Mouse (Mus musculus): ENCODE results near the gene Prpf6. TPM values are rescaled to one million over a fixed set of nuclear protein-coding genes. Genes with fewer than 3 reads are reported as not detected.

Gene Prpf6
- polyA plus RNA-seq, 1 experiment: 44.2 TPM

- peaks cover 2% of the 10 kb centered on the region; the same call in 1 of the 2 replicates for H3K27me3 ChIP-seq (ENCODE audit: control insufficient read depth, insufficient read depth, low read length)
- WGBS: under 1% methylated on average over 41 of the region's 41 CpGs
Measured at GRCm38 (mm10) chr2:181670913-181671311, 79.2 kb downstream of the Prpf6 start.

DNA sequence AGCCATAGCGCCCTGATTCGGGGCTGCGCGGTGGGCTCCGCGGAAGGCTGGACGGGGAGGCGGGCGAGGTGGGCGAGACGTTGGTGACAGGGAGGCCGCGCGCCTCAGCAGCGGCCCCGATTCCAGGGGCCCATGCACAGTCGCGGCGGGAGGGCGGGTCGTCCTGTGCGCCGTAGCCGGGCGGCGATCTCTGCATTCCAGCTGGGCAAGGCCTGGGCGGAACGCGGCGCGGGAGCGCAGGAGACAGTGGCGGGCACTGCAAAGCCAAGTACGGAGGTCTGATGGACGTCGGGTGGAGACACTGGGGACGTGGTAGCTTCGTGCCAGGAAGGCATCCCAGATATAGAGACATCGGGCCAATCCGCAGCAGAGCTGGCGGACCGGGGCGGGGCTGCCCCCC lies 79.7 kb downstream of the Prpf6 start, which contains the start of gene Sox18:
Sox18 (minus strand) TSS at position 315 of the 400 bp plus-strand sequence.
- Histone ChIP-seq H3K27ac (ENCODE audit: insufficient read depth, low read length) (no peak within 1 kb of the TSS), H3K4me3 (replicated peaks; ENCODE audit: insufficient read depth, low read depth, low read length) (no peak within 1 kb of the TSS), H3K27me3 (ENCODE audit: control insufficient read depth, insufficient read depth, low read length) (peaks cover 2% of the 10 kb centered on the region; the same call in 1 of the 2 replicates), H3K4me1 (ENCODE audit: control insufficient read depth, insufficient read depth, low read length) (0 out of 2 replicates have a peak, but pooled peaks cover 7% of the 10 kb centered on the region)
- DNase-seq: no peak
- WGBS: under 1% methylated on average over 43 of the region's 43 CpGs
- TF ChIP-seq CTCF (IDR thresholded peaks at IDR 0.05; ENCODE audit: borderline replicate concordance, insufficient read depth, low read depth, low read length) (no peak), POLR2A (IDR thresholded peaks at IDR 0.05; ENCODE audit: borderline replicate concordance, insufficient read depth, low read length) (no peak)

More at GRCm38 (mm10) chr2:181670913-181671311, 79.2 kb downstream of the Prpf6 start:
- TF ChIP-seq CTCF (IDR thresholded peaks at IDR 0.05; ENCODE audit: borderline replicate concordance, insufficient read depth, low read depth, low read length): no peak
- TF ChIP-seq POLR2A (IDR thresholded peaks at IDR 0.05; ENCODE audit: borderline replicate concordance, insufficient read depth, low read length): no peak
- Histone ChIP-seq H3K4me3 (replicated peaks; ENCODE audit: insufficient read depth, low read depth, low read length) (no peak overlapping the region), H3K4me1 (ENCODE audit: control insufficient read depth, insufficient read depth, low read length) (0 out of 2 replicates have a peak, but pooled peaks cover 7% of the 10 kb centered on the region), H3K27ac (ENCODE audit: insufficient read depth, low read length) (no peak overlapping the region)
- DNase-seq: no peak

DNA sequence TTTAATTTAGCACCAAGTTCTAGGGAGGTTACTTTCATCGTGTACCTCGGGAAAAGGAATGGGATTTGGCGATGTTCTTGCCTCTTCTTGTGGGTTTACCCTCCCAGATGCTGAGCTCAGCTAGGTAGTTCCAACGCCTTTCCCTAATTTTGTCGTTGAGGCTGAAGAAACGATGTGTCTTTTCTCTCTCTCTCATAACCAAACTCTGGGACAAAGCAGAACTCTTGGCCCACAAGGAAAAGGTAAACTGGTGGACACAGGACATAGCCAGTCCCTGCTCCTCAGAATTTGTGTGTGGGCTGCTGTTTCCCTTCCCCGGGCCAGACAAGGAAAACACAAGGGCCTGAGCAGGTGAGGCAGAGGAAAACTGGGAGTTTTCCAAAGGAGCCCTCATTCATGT lies 80.3 kb downstream of the Prpf6 start:
- Histone ChIP-seq H3K27ac (ENCODE audit: insufficient read depth, low read length) (no peak overlapping the region), H3K27me3 (ENCODE audit: control insufficient read depth, insufficient read depth, low read length) (peaks cover 2% of the 10 kb centered on the region; the same call in 1 of the 2 replicates), H3K4me1 (ENCODE audit: control insufficient read depth, insufficient read depth, low read length) (0 out of 2 replicates have a peak, but pooled peaks cover 7% of the 10 kb centered on the region), H3K4me3 (replicated peaks; ENCODE audit: insufficient read depth, low read depth, low read length) (no peak overlapping the region)
- no peak for TF ChIP-seq CTCF (IDR thresholded peaks at IDR 0.05; ENCODE audit: borderline replicate concordance, insufficient read depth, low read depth, low read length)
- no peak for TF ChIP-seq POLR2A (IDR thresholded peaks at IDR 0.05; ENCODE audit: borderline replicate concordance, insufficient read depth, low read length)
- DNase-seq: no peak
- WGBS: 54% methylated on average over 7 of the region's 7 CpGs

- 29% methylated on average over 1 of the region's 1 CpGs for WGBS
- TF ChIP-seq CTCF (IDR thresholded peaks at IDR 0.05; ENCODE audit: borderline replicate concordance, insufficient read depth, low read depth, low read length) (no peak), POLR2A (IDR thresholded peaks at IDR 0.05; ENCODE audit: borderline replicate concordance, insufficient read depth, low read length) (no peak)
- H3K4me1 ChIP-seq (ENCODE audit: control insufficient read depth, insufficient read depth, low read length): 0 out of 2 replicates have a peak, but pooled peaks cover 7% of the 10 kb centered on the region
- H3K4me3 ChIP-seq (replicated peaks; ENCODE audit: insufficient read depth, low read depth, low read length): no peak overlapping the region
- H3K27me3 ChIP-seq (ENCODE audit: control insufficient read depth, insufficient read depth, low read length): peaks cover 2% of the 10 kb centered on the region; the same call in 1 of the 2 replicates
- H3K27ac ChIP-seq (ENCODE audit: insufficient read depth, low read length): no peak overlapping the region
- no peak for DNase-seq
Measured at GRCm38 (mm10) chr2:181673501-181673900, 81.8 kb downstream of the Prpf6 start.

DNA sequence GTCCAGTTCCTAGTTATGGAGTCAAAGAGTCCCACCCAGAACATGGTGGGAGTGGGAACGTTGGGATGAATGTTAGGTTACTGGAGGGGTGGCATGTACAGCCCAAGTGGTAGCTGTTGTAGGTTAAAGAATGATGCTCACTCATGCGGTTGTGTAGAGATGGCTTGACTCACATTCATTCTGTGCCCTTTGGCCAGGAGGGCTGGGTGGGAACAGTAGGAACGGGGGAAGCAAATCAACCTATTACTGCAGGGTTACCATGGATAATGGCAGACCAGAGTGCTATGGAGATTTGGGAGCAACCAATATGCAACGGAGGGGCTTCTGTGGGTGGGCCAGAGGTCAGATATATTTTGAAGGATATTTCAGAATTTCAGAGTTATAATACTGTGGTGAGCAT lies 83.3 kb downstream of the Prpf6 start:
- Histone ChIP-seq H3K4me3 (replicated peaks; ENCODE audit: insufficient read depth, low read depth, low read length) (no peak overlapping the region), H3K27me3 (ENCODE audit: control insufficient read depth, insufficient read depth, low read length) (peaks cover 2% of the 10 kb centered on the region; the same call in 1 of the 2 replicates), H3K4me1 (ENCODE audit: control insufficient read depth, insufficient read depth, low read length) (peaks cover 10% of the 10 kb centered on the region; the same call in 1 of the 2 replicates), H3K27ac (ENCODE audit: insufficient read depth, low read length) (no peak overlapping the region)
- TF ChIP-seq POLR2A (IDR thresholded peaks at IDR 0.05; ENCODE audit: borderline replicate concordance, insufficient read depth, low read length): no peak
- no peak for TF ChIP-seq CTCF (IDR thresholded peaks at IDR 0.05; ENCODE audit: borderline replicate concordance, insufficient read depth, low read depth, low read length)
- no peak for DNase-seq
- 83% methylated on average over 4 of the region's 4 CpGs for WGBS

- peaks cover 2% of the 10 kb centered on the region; the same call in 1 of the 2 replicates for H3K27me3 ChIP-seq (ENCODE audit: control insufficient read depth, insufficient read depth, low read length)
- peak; percentile 42 to 58 for DNase-seq
- 4% methylated on average over 14 of the region's 14 CpGs for WGBS
- H3K4me1 ChIP-seq (ENCODE audit: control insufficient read depth, insufficient read depth, low read length): peaks cover 10% of the 10 kb centered on the region; the same call in 1 of the 2 replicates
- no peak overlapping the region for H3K4me3 ChIP-seq (replicated peaks; ENCODE audit: insufficient read depth, low read depth, low read length)
- TF ChIP-seq CTCF (IDR thresholded peaks at IDR 0.05; ENCODE audit: borderline replicate concordance, insufficient read depth, low read depth, low read length): no peak
- no peak for TF ChIP-seq POLR2A (IDR thresholded peaks at IDR 0.05; ENCODE audit: borderline replicate concordance, insufficient read depth, low read length)
- H3K27ac ChIP-seq (ENCODE audit: insufficient read depth, low read length): no peak overlapping the region
Measured at GRCm38 (mm10) chr2:181675454-181675853, 83.8 kb downstream of the Prpf6 start.

DNA sequence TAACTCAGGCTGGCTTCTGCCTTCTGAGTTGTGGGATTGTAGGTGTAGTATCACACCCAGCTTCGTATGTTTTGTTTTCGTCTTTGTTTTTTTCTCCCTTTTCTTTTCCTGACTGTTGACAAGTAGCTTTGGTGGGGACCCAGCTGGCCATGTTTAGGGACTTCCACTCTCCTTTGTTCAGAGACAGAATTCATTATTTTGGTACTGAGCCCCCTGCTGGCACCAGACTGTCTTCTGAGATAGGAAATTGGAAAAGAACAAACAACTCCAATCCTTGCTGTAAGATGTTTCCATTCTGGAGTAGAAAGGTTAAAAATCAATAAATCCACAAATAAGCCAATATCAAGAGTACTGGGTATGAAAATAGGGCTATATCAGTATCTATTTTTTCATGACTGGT lies 84.8 kb downstream of the Prpf6 start:
- 63% methylated on average over 2 of the region's 2 CpGs for WGBS
- Histone ChIP-seq H3K4me1 (ENCODE audit: control insufficient read depth, insufficient read depth, low read length) (peaks cover 13% of the 10 kb centered on the region; the same call in 1 of the 2 replicates), H3K27me3 (ENCODE audit: control insufficient read depth, insufficient read depth, low read length) (peaks cover 2% of the 10 kb centered on the region; the same call in 1 of the 2 replicates), H3K4me3 (replicated peaks; ENCODE audit: insufficient read depth, low read depth, low read length) (no peak overlapping the region), H3K27ac (ENCODE audit: insufficient read depth, low read length) (no peak overlapping the region)
- TF ChIP-seq POLR2A (IDR thresholded peaks at IDR 0.05; ENCODE audit: borderline replicate concordance, insufficient read depth, low read length) (no peak), CTCF (IDR thresholded peaks at IDR 0.05; ENCODE audit: borderline replicate concordance, insufficient read depth, low read depth, low read length) (no peak)
- no peak for DNase-seq

GRCm38 (mm10) chr2:181677096-181677754 lies 85.6 kb downstream of the Prpf6 start:
- no peak overlapping the region for H3K4me3 ChIP-seq (replicated peaks; ENCODE audit: insufficient read depth, low read depth, low read length)
- no peak overlapping the region for H3K27ac ChIP-seq (ENCODE audit: insufficient read depth, low read length)
- peaks cover 13% of the 10 kb centered on the region; the same call in 1 of the 2 replicates for H3K4me1 ChIP-seq (ENCODE audit: control insufficient read depth, insufficient read depth, low read length)
- 71% methylated on average over 5 of the region's 5 CpGs for WGBS
- TF ChIP-seq POLR2A (IDR thresholded peaks at IDR 0.05; ENCODE audit: borderline replicate concordance, insufficient read depth, low read length) (no peak), CTCF (IDR thresholded peaks at IDR 0.05; ENCODE audit: borderline replicate concordance, insufficient read depth, low read depth, low read length) (no peak)
- H3K27me3 ChIP-seq (ENCODE audit: control insufficient read depth, insufficient read depth, low read length): no peaks in the 10 kb centered on the region
- no peak for DNase-seq
